Comparison of ENCODE assay signal across 15 mouse cellular contexts in the genomic region with DNA sequence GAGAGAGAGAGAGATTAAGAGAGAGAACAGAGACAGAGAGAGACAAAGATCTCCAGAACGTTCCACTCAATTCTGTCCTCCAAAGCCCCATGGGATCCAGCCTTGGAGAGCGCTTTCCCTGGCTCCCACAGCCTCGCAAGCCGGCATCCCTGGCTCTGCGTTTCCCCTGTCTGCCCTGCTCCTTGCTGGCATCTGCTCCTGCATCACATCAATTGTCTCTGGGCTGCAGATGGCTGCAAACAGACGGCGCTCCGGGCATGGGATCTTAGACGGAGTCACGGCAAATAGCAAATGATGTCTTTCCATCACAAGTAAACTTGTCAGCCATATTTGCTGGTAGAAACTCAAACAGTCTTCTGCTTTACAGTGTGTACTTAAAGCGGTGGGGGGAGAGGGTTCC.
DNase-seq lines count a peak whose midpoint lies in the region; ATAC-seq and TF ChIP-seq lines count a peak whose summit lies in the region.
"Had no signal": no experiment of that assay in that cellular context is flagged by ENCODE, and none has a peak within 500 bp of the region (broad histone marks: within the 10 kb centered on the region; RNA-seq: fewer than 3 reads in every experiment).

No protein-coding gene starts in this region.

- TF ChIP-seq CTCF in layer of hippocampus, adult 2 months (conservative IDR thresholded peaks at IDR 0.05), result no peak

- 83% methylated on average over 11 of the region's 11 CpGs for whole genome bisulfite sequencing in forebrain, embryonic 10.5 days
- WGBS in forebrain, embryonic 11.5 days, result 84% methylated on average over 11 of the region's 11 CpGs
- 25% methylated on average over 11 of the region's 11 CpGs for WGBS in large intestine, adult 2 months

- H3K27me3 ChIP-seq in forebrain, embryonic 10.5 days (ENCODE audit: poor library complexity, severe bottlenecking), result peaks cover 65% of the 10 kb centered on the region
- H3K27me3 ChIP-seq in forebrain, embryonic 11.5 days (ENCODE audit: control insufficient read depth, insufficient read depth, low read length), result no peaks in the 10 kb centered on the region; the same call in 1 of the 2 replicates

- no peak for ATAC-seq in forebrain, embryonic 11.5 days (replicated peaks; ENCODE audit: low FRiP score)
- no peak for ATAC-seq in CD4-positive, CD25-positive, alpha-beta regulatory T cell, adult 4 months
- ATAC-seq: intestine, postnatal 0 days had no signal

- peaks cover 80% of the 10 kb centered on the region for H3K4me1 ChIP-seq in forebrain, embryonic 10.5 days
- H3K4me1 ChIP-seq in forebrain, embryonic 11.5 days (replicated peaks; ENCODE audit: control insufficient read depth, insufficient read depth, low read length), result peaks cover 10% of the 10 kb centered on the region

- no peaks in the 10 kb centered on the region for H3K36me3 ChIP-seq in forebrain, embryonic 10.5 days (replicated peaks)
- H3K36me3 ChIP-seq in forebrain, embryonic 11.5 days (ENCODE audit: control insufficient read depth, insufficient read depth, low read length), result no peaks in the 10 kb centered on the region
- H3K36me3 ChIP-seq: neural tube, embryonic 13.5 days had no signal

- H3K9me3 ChIP-seq in forebrain, embryonic 10.5 days, result no peaks in the 10 kb centered on the region
- H3K9me3 ChIP-seq in forebrain, embryonic 11.5 days (ENCODE audit: control insufficient read depth, low read length), result no peaks in the 10 kb centered on the region
- H3K9me3 ChIP-seq: neural tube, embryonic 13.5 days had no signal

- peak overlapping the region; percentile 56; the same call in 1 of the 2 replicates for H3K27ac ChIP-seq in forebrain, embryonic 10.5 days
- no peak overlapping the region for H3K27ac ChIP-seq in forebrain, embryonic 11.5 days (ENCODE audit: low read depth, low read length)
- no peak overlapping the region for H3K27ac ChIP-seq in layer of hippocampus, adult 2 months
- H3K27ac ChIP-seq: macrophage; neural tube, embryonic 13.5 days had no signal

- no peak overlapping the region for H3K4me3 ChIP-seq in forebrain, embryonic 10.5 days
- H3K4me3 ChIP-seq in forebrain, embryonic 11.5 days (ENCODE audit: low read depth, low read length), result no peak overlapping the region
- no peak overlapping the region for H3K4me3 ChIP-seq in layer of hippocampus, adult 2 months
- H3K4me3 ChIP-seq: neural tube, embryonic 13.5 days had no signal

- no peak overlapping the region for H3K9ac ChIP-seq in forebrain, embryonic 11.5 days (ENCODE audit: low read length)
- H3K9ac ChIP-seq: neural tube, embryonic 13.5 days had no signal

- H3K4me2 ChIP-seq in forebrain, embryonic 11.5 days (ENCODE audit: low read depth, low read length, severe bottlenecking), result no peak overlapping the region
- H3K4me2 ChIP-seq: neural tube, embryonic 13.5 days had no signal

- no peak for DNase-seq in forebrain, embryonic 10.5 days (ENCODE audit: extremely low spot score, low spot score)
- no peak for DNase-seq in forebrain, embryonic 11.5 days (ENCODE audit: low spot score)
- peak; percentile 15 for DNase-seq in layer of hippocampus, adult 9-11 months
- DNase-seq in layer of hippocampus, adult 2 months (ENCODE audit: low spot score in 2 of 2), result no peak
- DNase-seq in cerebellum, adult 9-10 months, result peak; percentile 59
- peak; percentile 8 for DNase-seq in large intestine, adult 2 months (ENCODE audit: low read depth, low spot score)
- DNase-seq in liver, result no peak
- DNase-seq: adrenal gland, adult 8-10 months; gastrocnemius, postnatal 36 days; kidney, postnatal 36 days; lung, adult 18-20 months had no signal

Comparison
In these comparisons a context has a peak if more than half of its experiments do, and no peak if none do; other contexts are left out.
1. DNase-seq: peak in layer of hippocampus, adult 9-11 months (single experiment), cerebellum, adult 9-10 months (single experiment) and large intestine, adult 2 months (single experiment); none in forebrain, embryonic 10.5 days (single experiment), forebrain, embryonic 11.5 days (single experiment), layer of hippocampus, adult 2 months (0 of 2) and liver (single experiment).